Mouse (Mus musculus): ENCODE measurements around the gene Olfr24.
"Not testable (repeated sequence)": the region's sequence is repeated elsewhere in the genome, so short reads cannot be mapped to it uniquely, and the experiment has no call there.

Gene Olfr24

GRCm38 (mm10) chr9:18763896-18764295, at the start of gene Olfr24:
Gene Olfr24 (minus strand): TSS chr9:18763996.
- in situ Hi-C loops (cut with MboI) = no loop called here

- in situ Hi-C loops (cut with MboI) = no loop called here
Observed at GRCm38 (mm10) chr9:18785316-18785715, 21.5 kb upstream of the Olfr24 start.

GRCm38 (mm10) chr9:18779476-18779875, 15.7 kb upstream of the Olfr24 start:
- in situ Hi-C loops (cut with MboI) = no loop called here

DNA sequence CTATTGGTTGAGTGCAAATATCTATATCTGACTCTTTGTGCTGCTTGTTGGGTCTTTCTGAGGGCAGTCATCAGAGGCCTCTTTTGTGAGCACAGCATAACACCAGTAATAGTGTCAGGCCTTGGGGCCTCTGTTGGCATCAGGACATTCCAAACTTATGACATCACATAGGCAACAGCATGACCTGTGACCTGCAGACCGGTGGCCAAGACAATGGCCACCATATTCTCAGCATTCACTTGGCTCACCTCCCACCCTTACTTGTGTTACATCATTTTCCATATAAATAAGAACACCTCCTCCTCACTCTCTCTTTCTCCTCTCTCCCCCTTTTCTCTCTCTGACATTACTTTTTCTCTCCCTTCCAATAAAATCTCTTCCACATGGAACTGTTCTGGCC, 15.2 kb upstream of the Olfr24 start:
- in situ Hi-C loops (cut with MboI) = no loop called here

DNA sequence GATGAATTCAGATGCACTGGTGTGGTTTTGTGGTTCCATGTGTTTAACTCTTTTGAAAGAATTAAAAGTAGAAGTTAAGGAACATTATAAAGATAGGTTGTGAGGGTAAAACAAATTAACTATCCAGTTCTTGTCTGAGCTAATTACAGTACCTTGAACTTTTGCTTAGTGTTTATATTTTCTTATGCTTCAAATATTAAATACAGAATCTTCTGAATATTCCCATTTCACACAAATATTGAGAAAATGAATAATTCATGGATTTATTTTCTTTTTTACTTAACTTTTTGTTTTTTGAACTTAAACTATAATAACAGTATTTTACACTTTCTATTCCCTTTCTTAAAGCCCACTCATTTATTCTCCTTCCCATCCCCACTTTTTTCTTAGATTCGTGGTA, 8.2 kb downstream of the Olfr24 start:
- in situ Hi-C loops (cut with MboI) = no loop called here

GRCm38 (mm10) chr9:18744639-18745038, 19.2 kb downstream of the Olfr24 start:
- in situ Hi-C loops (cut with MboI) = no loop called here

DNA sequence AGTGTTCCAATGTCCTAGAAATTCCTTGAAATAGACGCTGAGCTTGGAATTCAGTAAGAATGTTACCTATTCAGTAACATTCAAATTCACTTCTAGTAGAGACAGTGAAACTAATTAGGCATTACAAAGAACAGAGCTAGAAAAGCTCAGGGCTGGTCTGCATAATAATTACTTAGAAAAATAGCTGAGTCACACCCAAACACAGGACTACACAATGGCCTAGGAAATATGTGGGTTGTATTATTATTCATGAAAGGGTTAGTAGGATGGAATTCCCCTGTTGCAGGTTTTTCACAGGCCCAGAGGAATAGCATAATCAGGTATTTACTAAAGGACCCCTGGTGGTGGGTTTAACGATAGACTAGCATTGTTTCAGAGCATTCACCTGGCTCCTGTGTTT, 29.6 kb downstream of the Olfr24 start:
- in situ Hi-C loops (cut with MboI) = not testable (repeated sequence)

DNA sequence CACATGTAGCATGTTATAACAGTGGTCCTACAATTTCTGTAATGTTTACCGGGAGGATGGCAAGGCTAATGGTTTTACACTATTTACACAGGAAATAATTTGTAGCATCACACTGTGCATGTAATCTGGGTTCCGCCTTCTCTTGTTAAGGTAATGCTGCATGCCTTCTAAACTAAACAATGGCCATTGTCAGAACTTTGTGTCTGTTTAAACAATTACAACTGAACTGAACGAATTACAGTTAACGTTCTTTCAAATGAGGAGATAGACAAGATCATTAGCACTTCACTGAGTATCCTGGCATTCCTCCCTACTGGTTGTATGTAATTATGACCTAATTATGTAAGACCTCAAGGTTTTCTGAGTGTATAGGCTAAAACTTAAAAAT, 41.1 kb downstream of the Olfr24 start:
- in situ Hi-C loops (cut with MboI) = no loop called here

- in situ Hi-C loops (cut with MboI) = no loop called here
Observed at GRCm38 (mm10) chr9:18721931-18722711, 41.7 kb downstream of the Olfr24 start.

DNA sequence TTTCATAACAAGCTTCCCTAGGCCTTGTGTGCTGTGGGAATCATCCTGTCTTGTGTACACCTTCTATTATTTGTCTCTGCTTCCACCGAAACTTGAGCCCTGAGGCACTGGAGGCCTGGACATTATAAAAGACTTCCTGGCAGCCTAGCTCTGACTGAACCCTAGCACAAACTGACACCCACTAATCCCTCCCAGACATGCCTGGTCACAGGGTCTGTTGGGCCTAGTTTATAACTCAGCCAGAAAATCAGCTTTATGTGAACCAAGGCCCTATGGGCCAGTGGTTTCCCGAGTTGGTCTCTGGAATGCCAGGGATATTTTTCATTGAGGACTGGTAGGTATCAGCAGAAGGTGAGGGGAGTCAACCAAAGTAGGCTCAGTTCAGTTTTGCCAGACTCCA, 42.8 kb downstream of the Olfr24 start:
- in situ Hi-C loops (cut with MboI) = no loop called here

DNA sequence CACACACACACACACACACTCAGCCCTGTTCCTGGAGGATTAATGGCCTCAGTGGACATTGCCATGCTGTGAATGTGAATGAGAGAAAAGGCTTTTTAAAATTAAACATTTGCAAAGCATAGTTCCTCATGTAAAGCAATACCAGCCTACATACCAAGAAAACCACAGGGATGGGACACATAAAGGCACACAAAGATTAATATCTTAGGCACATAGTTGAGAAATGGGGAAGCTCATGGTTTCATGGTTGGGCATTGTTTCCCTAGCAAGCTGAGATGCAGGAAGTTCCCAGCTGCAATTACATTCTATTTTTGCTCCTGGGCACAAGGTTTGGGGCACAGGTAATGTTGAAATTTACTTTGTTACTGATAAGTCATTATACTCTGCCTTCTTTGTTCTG, 58.2 kb downstream of the Olfr24 start:
- in situ Hi-C loops (cut with MboI) = no loop called here

All from mature B cell (primary cell).